Mouse (Mus musculus): ENCODE measurements around the gene Ddx19a. TPM values are rescaled to one million over a fixed set of nuclear protein-coding genes. Genes with fewer than 3 reads are reported as not detected.
"Not testable (repeated sequence)": the region's sequence is repeated elsewhere in the genome, so short reads cannot be mapped to it uniquely, and the experiment has no call there.

Ddx19a gene
- polyA plus RNA-seq, 1 experiment: 5.8 TPM

- H3K27ac ChIP-seq (ENCODE audit: control insufficient read depth, insufficient read depth, low read depth, low read length): no peak overlapping the region
- TF ChIP-seq CTCF (IDR thresholded peaks at IDR 0.05; ENCODE audit: control insufficient read depth, insufficient read depth, insufficient replicate concordance, low read depth, low read length) (no peak), POLR2A (IDR thresholded peaks at IDR 0.05; ENCODE audit: control insufficient read depth, low read depth, low read length) (no peak)
- H3K4me3 ChIP-seq (ENCODE audit: control insufficient read depth, low read depth, low read length): no peak overlapping the region
- no peaks in the 10 kb centered on the region for H3K27me3 ChIP-seq (ENCODE audit: control insufficient read depth, insufficient read depth, low read length)
- no peaks in the 10 kb centered on the region for H3K36me3 ChIP-seq (ENCODE audit: control insufficient read depth, insufficient read depth, low read length)
- peaks cover 13% of the 10 kb centered on the region for H3K4me1 ChIP-seq (ENCODE audit: control insufficient read depth, insufficient read depth, low read length)
Observed at GRCm38 (mm10) chr8:110967326-110967725, 30.3 kb downstream of the Ddx19a start.

GRCm38 (mm10) chr8:110966586-110966985 lies 31.0 kb downstream of the Ddx19a start:
- Histone ChIP-seq H3K4me3 (ENCODE audit: control insufficient read depth, low read depth, low read length) (no peak overlapping the region), H3K4me1 (ENCODE audit: control insufficient read depth, insufficient read depth, low read length) (peaks cover 13% of the 10 kb centered on the region), H3K27ac (ENCODE audit: control insufficient read depth, insufficient read depth, low read depth, low read length) (no peak overlapping the region), H3K27me3 (ENCODE audit: control insufficient read depth, insufficient read depth, low read length) (no peaks in the 10 kb centered on the region), H3K36me3 (ENCODE audit: control insufficient read depth, insufficient read depth, low read length) (no peaks in the 10 kb centered on the region)
- no peak for TF ChIP-seq CTCF (IDR thresholded peaks at IDR 0.05; ENCODE audit: control insufficient read depth, insufficient read depth, insufficient replicate concordance, low read depth, low read length)

- Histone ChIP-seq H3K27me3 (ENCODE audit: control insufficient read depth, insufficient read depth, low read length) (no peaks in the 10 kb centered on the region), H3K36me3 (ENCODE audit: control insufficient read depth, insufficient read depth, low read length) (no peaks in the 10 kb centered on the region), H3K27ac (ENCODE audit: control insufficient read depth, insufficient read depth, low read depth, low read length) (no peak overlapping the region), H3K4me1 (ENCODE audit: control insufficient read depth, insufficient read depth, low read length) (peaks cover 8% of the 10 kb centered on the region), H3K4me3 (ENCODE audit: control insufficient read depth, low read depth, low read length) (no peak overlapping the region)
- no peak for TF ChIP-seq POLR2A (IDR thresholded peaks at IDR 0.05; ENCODE audit: control insufficient read depth, low read depth, low read length)
Observed at GRCm38 (mm10) chr8:110965594-110965993, 32.0 kb downstream of the Ddx19a start.

GRCm38 (mm10) chr8:110964666-110965065 lies 32.9 kb downstream of the Ddx19a start:
- TF ChIP-seq CTCF (IDR thresholded peaks at IDR 0.05; ENCODE audit: control insufficient read depth, insufficient read depth, insufficient replicate concordance, low read depth, low read length) (no peak), POLR2A (IDR thresholded peaks at IDR 0.05; ENCODE audit: control insufficient read depth, low read depth, low read length) (no peak)
- peaks cover 4% of the 10 kb centered on the region for H3K4me1 ChIP-seq (ENCODE audit: control insufficient read depth, insufficient read depth, low read length)
- no peaks in the 10 kb centered on the region for H3K27me3 ChIP-seq (ENCODE audit: control insufficient read depth, insufficient read depth, low read length)
- no peak overlapping the region for H3K4me3 ChIP-seq (ENCODE audit: control insufficient read depth, low read depth, low read length)
- no peak overlapping the region for H3K27ac ChIP-seq (ENCODE audit: control insufficient read depth, insufficient read depth, low read depth, low read length)
- no peaks in the 10 kb centered on the region for H3K36me3 ChIP-seq (ENCODE audit: control insufficient read depth, insufficient read depth, low read length)

GRCm38 (mm10) chr8:110963051-110963450 lies 34.5 kb downstream of the Ddx19a start:
- Histone ChIP-seq H3K27ac (ENCODE audit: control insufficient read depth, insufficient read depth, low read depth, low read length) (no peak overlapping the region), H3K27me3 (ENCODE audit: control insufficient read depth, insufficient read depth, low read length) (no peaks in the 10 kb centered on the region), H3K4me1 (ENCODE audit: control insufficient read depth, insufficient read depth, low read length) (no peaks in the 10 kb centered on the region), H3K4me3 (ENCODE audit: control insufficient read depth, low read depth, low read length) (no peak overlapping the region), H3K36me3 (ENCODE audit: control insufficient read depth, insufficient read depth, low read length) (no peaks in the 10 kb centered on the region)
- TF ChIP-seq CTCF (IDR thresholded peaks at IDR 0.05; ENCODE audit: control insufficient read depth, insufficient read depth, insufficient replicate concordance, low read depth, low read length) (no peak), POLR2A (IDR thresholded peaks at IDR 0.05; ENCODE audit: control insufficient read depth, low read depth, low read length) (no peak)

GRCm38 (mm10) chr8:110959906-110960305 lies 37.7 kb downstream of the Ddx19a start:
- H3K27me3 ChIP-seq (ENCODE audit: control insufficient read depth, insufficient read depth, low read length): no peaks in the 10 kb centered on the region
- no peaks in the 10 kb centered on the region for H3K4me1 ChIP-seq (ENCODE audit: control insufficient read depth, insufficient read depth, low read length)
- no peaks in the 10 kb centered on the region for H3K36me3 ChIP-seq (ENCODE audit: control insufficient read depth, insufficient read depth, low read length)
- TF ChIP-seq POLR2A (IDR thresholded peaks at IDR 0.05; ENCODE audit: control insufficient read depth, low read depth, low read length) (no peak), CTCF (IDR thresholded peaks at IDR 0.05; ENCODE audit: control insufficient read depth, insufficient read depth, insufficient replicate concordance, low read depth, low read length) (no peak)
- H3K4me3 ChIP-seq (ENCODE audit: control insufficient read depth, low read depth, low read length): no peak overlapping the region
- H3K27ac ChIP-seq (ENCODE audit: control insufficient read depth, insufficient read depth, low read depth, low read length): no peak overlapping the region

- TF ChIP-seq POLR2A (IDR thresholded peaks at IDR 0.05; ENCODE audit: control insufficient read depth, low read depth, low read length) (no peak), CTCF (IDR thresholded peaks at IDR 0.05; ENCODE audit: control insufficient read depth, insufficient read depth, insufficient replicate concordance, low read depth, low read length) (no peak)
- no peaks in the 10 kb centered on the region for H3K27me3 ChIP-seq (ENCODE audit: control insufficient read depth, insufficient read depth, low read length)
- H3K27ac ChIP-seq (ENCODE audit: control insufficient read depth, insufficient read depth, low read depth, low read length): no peak overlapping the region
- no peaks in the 10 kb centered on the region for H3K36me3 ChIP-seq (ENCODE audit: control insufficient read depth, insufficient read depth, low read length)
- H3K4me3 ChIP-seq (ENCODE audit: control insufficient read depth, low read depth, low read length): no peak overlapping the region
- no peaks in the 10 kb centered on the region for H3K4me1 ChIP-seq (ENCODE audit: control insufficient read depth, insufficient read depth, low read length)
Observed at GRCm38 (mm10) chr8:110959071-110959780, 38.4 kb downstream of the Ddx19a start.

GRCm38 (mm10) chr8:110958553-110958952 lies 39.0 kb downstream of the Ddx19a start:
- not testable (repeated sequence) for H3K36me3 ChIP-seq (ENCODE audit: control insufficient read depth, insufficient read depth, low read length); H3K4me1 ChIP-seq (ENCODE audit: control insufficient read depth, insufficient read depth, low read length); H3K27me3 ChIP-seq (ENCODE audit: control insufficient read depth, insufficient read depth, low read length); H3K27ac ChIP-seq (ENCODE audit: control insufficient read depth, insufficient read depth, low read depth, low read length); H3K4me3 ChIP-seq (ENCODE audit: control insufficient read depth, low read depth, low read length)

Data from testis, adult 2 months (tissue).